Mouse (Mus musculus): ENCODE results near the gene Myrip. TPM values are rescaled to one million over a fixed set of nuclear protein-coding genes. Genes with fewer than 3 reads are reported as not detected.
A peak's percentile ranks its signal among the peaks of the same experiment; 100 is the strongest.

The Myrip gene
- polyA plus RNA-seq, 1 experiment from 2014 or later: 5.4 TPM

DNA sequence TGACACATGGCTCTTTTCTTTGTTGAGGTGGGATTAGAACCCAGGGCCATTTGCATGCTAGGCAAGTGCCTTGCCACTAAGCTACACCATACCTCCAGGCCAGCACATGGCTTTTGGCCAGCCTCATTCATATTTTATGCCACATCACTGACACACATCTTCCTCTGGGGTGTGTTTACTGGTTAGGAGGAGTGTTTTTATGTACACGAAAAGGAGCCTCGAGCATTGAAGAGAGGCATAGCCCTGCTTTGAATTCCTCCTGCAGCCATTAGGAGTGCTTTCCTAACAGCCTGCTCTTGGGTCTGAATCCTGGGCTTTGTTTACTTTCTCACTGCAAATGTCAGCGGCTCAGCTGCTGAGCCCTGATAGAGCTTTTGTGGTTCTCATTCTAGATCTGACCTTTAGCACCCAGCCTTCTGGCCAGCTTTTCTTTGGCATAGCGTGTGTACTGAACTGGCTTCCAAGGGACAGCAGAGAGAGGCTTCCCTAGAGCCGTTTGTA, 44.4 kb downstream of the Myrip start:
- ATAC-seq (ENCODE audit: low FRiP score, low TSS enrichment): no peak
- peak; percentile 55 for DNase-seq
- no peaks in the 10 kb centered on the region for H3K36me3 ChIP-seq (ENCODE audit: control insufficient read depth, insufficient read depth, low read length)
- H3K9ac ChIP-seq (replicated peaks; ENCODE audit: low read length): no peak overlapping the region
- WGBS: 33% methylated on average over 5 of the region's 5 CpGs
- H3K27ac ChIP-seq (replicated peaks; ENCODE audit: low read depth, low read length): peak overlapping the region; percentile 62
- no peaks in the 10 kb centered on the region for H3K27me3 ChIP-seq (ENCODE audit: control insufficient read depth, insufficient read depth, low read length)
- H3K4me3 ChIP-seq (replicated peaks; ENCODE audit: low read depth, low read length): no peak overlapping the region
- H3K4me1 ChIP-seq (ENCODE audit: control insufficient read depth, insufficient read depth, low read length): peaks cover 22% of the 10 kb centered on the region
- H3K9me3 ChIP-seq (ENCODE audit: control insufficient read depth, low read length): no peaks in the 10 kb centered on the region
- no peak overlapping the region for H3K4me2 ChIP-seq (ENCODE audit: low read length)

DNA sequence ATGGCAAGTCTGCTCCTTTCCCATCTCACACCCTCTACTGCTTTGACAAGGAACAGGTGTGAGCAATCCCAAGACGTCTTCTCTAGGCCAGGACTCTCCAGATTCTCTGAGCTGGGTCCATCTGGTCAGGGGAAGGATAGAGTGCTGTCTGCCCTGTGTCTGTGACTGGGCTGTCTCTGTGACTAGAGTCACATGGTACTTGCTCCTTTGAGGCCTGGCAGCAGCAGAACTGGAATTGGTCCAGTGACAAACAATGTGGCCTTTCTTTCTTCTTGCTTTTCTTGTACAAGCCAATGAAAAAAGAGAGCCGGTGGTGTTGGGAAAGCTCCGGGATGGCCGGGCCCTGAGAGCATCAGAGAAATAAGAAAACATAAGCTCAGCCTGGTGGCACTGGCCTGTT, 47.8 kb downstream of the Myrip start:
- no peaks in the 10 kb centered on the region for H3K36me3 ChIP-seq (ENCODE audit: control insufficient read depth, insufficient read depth, low read length)
- no peak overlapping the region for H3K4me3 ChIP-seq (replicated peaks; ENCODE audit: low read depth, low read length)
- no peak overlapping the region for H3K9ac ChIP-seq (replicated peaks; ENCODE audit: low read length)
- peak overlapping the region; percentile 52; the same call in 1 of the 2 replicates for H3K27ac ChIP-seq (replicated peaks; ENCODE audit: low read depth, low read length)
- no peak overlapping the region for H3K4me2 ChIP-seq (ENCODE audit: low read length)
- H3K27me3 ChIP-seq (ENCODE audit: control insufficient read depth, insufficient read depth, low read length): no peaks in the 10 kb centered on the region
- ATAC-seq (ENCODE audit: low FRiP score, low TSS enrichment): peak; percentile 48
- 0 out of 2 replicates have a peak, but pooled peaks cover 9% of the 10 kb centered on the region for H3K4me1 ChIP-seq (ENCODE audit: control insufficient read depth, insufficient read depth, low read length)
- DNase-seq: peak; percentile 68
- 0 out of 2 replicates have a peak, but pooled peaks cover 3% of the 10 kb centered on the region for H3K9me3 ChIP-seq (ENCODE audit: control insufficient read depth, low read length)
- WGBS: 44% methylated on average over 4 of the region's 4 CpGs

- Histone ChIP-seq H3K4me1 (ENCODE audit: control insufficient read depth, insufficient read depth, low read length) (0 out of 2 replicates have a peak, but pooled peaks cover 7% of the 10 kb centered on the region), H3K4me2 (ENCODE audit: low read length) (no peak overlapping the region), H3K4me3 (replicated peaks; ENCODE audit: low read depth, low read length) (no peak overlapping the region), H3K27ac (replicated peaks; ENCODE audit: low read depth, low read length) (0 out of 2 replicates have a peak overlapping the region, but pooled peaks have one; percentile 2), H3K36me3 (ENCODE audit: control insufficient read depth, insufficient read depth, low read length) (no peaks in the 10 kb centered on the region), H3K9me3 (ENCODE audit: control insufficient read depth, low read length) (0 out of 2 replicates have a peak, but pooled peaks cover 3% of the 10 kb centered on the region), H3K27me3 (ENCODE audit: control insufficient read depth, insufficient read depth, low read length) (no peaks in the 10 kb centered on the region), H3K9ac (replicated peaks; ENCODE audit: low read length) (no peak overlapping the region)
- no peak for ATAC-seq (ENCODE audit: low FRiP score, low TSS enrichment)
- WGBS: 73% methylated on average over 6 of the region's 6 CpGs
- no peak for DNase-seq
Observed at GRCm38 (mm10) chr9:120350346-120350745, 49.0 kb downstream of the Myrip start.

GRCm38 (mm10) chr9:120351061-120351460, 49.7 kb downstream of the Myrip start:
- DNase-seq: no peak
- 0 out of 2 replicates have a peak, but pooled peaks cover 7% of the 10 kb centered on the region for H3K4me1 ChIP-seq (ENCODE audit: control insufficient read depth, insufficient read depth, low read length)
- H3K36me3 ChIP-seq (ENCODE audit: control insufficient read depth, insufficient read depth, low read length): no peaks in the 10 kb centered on the region
- no peak overlapping the region for H3K4me2 ChIP-seq (ENCODE audit: low read length)
- 83% methylated on average over 7 of the region's 7 CpGs for WGBS
- H3K27me3 ChIP-seq (ENCODE audit: control insufficient read depth, insufficient read depth, low read length): no peaks in the 10 kb centered on the region
- H3K9me3 ChIP-seq (ENCODE audit: control insufficient read depth, low read length): 0 out of 2 replicates have a peak, but pooled peaks cover 3% of the 10 kb centered on the region
- no peak overlapping the region for H3K9ac ChIP-seq (replicated peaks; ENCODE audit: low read length)
- no peak overlapping the region for H3K27ac ChIP-seq (replicated peaks; ENCODE audit: low read depth, low read length)
- no peak overlapping the region for H3K4me3 ChIP-seq (replicated peaks; ENCODE audit: low read depth, low read length)
- ATAC-seq (ENCODE audit: low FRiP score, low TSS enrichment): no peak

DNA sequence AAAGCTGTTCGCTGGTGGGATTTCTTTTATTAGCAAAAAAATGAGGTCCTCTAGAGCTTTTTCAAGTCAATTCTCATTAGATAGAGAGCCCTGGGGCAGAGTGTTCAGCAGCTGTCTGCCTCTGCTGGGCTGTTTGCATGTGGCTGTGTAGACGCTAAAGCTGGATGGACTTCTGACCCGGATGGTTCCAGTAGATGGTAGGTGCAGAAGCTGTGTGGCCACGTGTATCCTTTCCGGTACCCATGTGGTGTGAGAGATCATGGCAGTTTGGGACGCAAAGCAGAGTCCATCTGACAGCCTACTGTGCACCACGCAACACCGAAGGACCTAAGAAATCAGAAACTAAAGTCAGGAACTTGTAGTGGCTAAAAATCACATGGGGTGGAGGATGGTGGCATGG, 50.2 kb downstream of the Myrip start:
- DNase-seq (no peak), ATAC-seq (ENCODE audit: low FRiP score, low TSS enrichment) (no peak)
- 0 out of 2 replicates have a peak, but pooled peaks cover 7% of the 10 kb centered on the region for H3K4me1 ChIP-seq (ENCODE audit: control insufficient read depth, insufficient read depth, low read length)
- H3K9ac ChIP-seq (replicated peaks; ENCODE audit: low read length): no peak overlapping the region
- no peak overlapping the region for H3K4me3 ChIP-seq (replicated peaks; ENCODE audit: low read depth, low read length)
- H3K36me3 ChIP-seq (ENCODE audit: control insufficient read depth, insufficient read depth, low read length): no peaks in the 10 kb centered on the region
- no peaks in the 10 kb centered on the region for H3K27me3 ChIP-seq (ENCODE audit: control insufficient read depth, insufficient read depth, low read length)
- WGBS: 89% methylated on average over 8 of the region's 8 CpGs
- H3K27ac ChIP-seq (replicated peaks; ENCODE audit: low read depth, low read length): no peak overlapping the region
- no peak overlapping the region for H3K4me2 ChIP-seq (ENCODE audit: low read length)
- H3K9me3 ChIP-seq (ENCODE audit: control insufficient read depth, low read length): 0 out of 2 replicates have a peak, but pooled peaks cover 3% of the 10 kb centered on the region

- 0 out of 2 replicates have a peak, but pooled peaks cover 7% of the 10 kb centered on the region for H3K4me1 ChIP-seq (ENCODE audit: control insufficient read depth, insufficient read depth, low read length)
- DNase-seq: no peak
- H3K27me3 ChIP-seq (ENCODE audit: control insufficient read depth, insufficient read depth, low read length): no peaks in the 10 kb centered on the region
- no peak overlapping the region for H3K27ac ChIP-seq (replicated peaks; ENCODE audit: low read depth, low read length)
- H3K9ac ChIP-seq (replicated peaks; ENCODE audit: low read length): no peak overlapping the region
- 92% methylated on average over 4 of the region's 4 CpGs for WGBS
- H3K9me3 ChIP-seq (ENCODE audit: control insufficient read depth, low read length): 0 out of 2 replicates have a peak, but pooled peaks cover 3% of the 10 kb centered on the region
- H3K4me3 ChIP-seq (replicated peaks; ENCODE audit: low read depth, low read length): no peak overlapping the region
- H3K4me2 ChIP-seq (ENCODE audit: low read length): no peak overlapping the region
- H3K36me3 ChIP-seq (ENCODE audit: control insufficient read depth, insufficient read depth, low read length): no peaks in the 10 kb centered on the region
- no peak for ATAC-seq (ENCODE audit: low FRiP score, low TSS enrichment)
Observed at GRCm38 (mm10) chr9:120353036-120353435, 51.7 kb downstream of the Myrip start.

- Histone ChIP-seq H3K27me3 (ENCODE audit: control insufficient read depth, insufficient read depth, low read length) (no peaks in the 10 kb centered on the region), H3K9me3 (ENCODE audit: control insufficient read depth, low read length) (0 out of 2 replicates have a peak, but pooled peaks cover 3% of the 10 kb centered on the region), H3K9ac (replicated peaks; ENCODE audit: low read length) (no peak overlapping the region), H3K4me1 (ENCODE audit: control insufficient read depth, insufficient read depth, low read length) (0 out of 2 replicates have a peak, but pooled peaks cover 5% of the 10 kb centered on the region), H3K36me3 (ENCODE audit: control insufficient read depth, insufficient read depth, low read length) (no peaks in the 10 kb centered on the region), H3K4me3 (replicated peaks; ENCODE audit: low read depth, low read length) (no peak overlapping the region), H3K27ac (replicated peaks; ENCODE audit: low read depth, low read length) (no peak overlapping the region), H3K4me2 (ENCODE audit: low read length) (no peak overlapping the region)
- 79% methylated on average over 3 of the region's 3 CpGs for WGBS
- ATAC-seq (ENCODE audit: low FRiP score, low TSS enrichment) (no peak), DNase-seq (no peak)
Observed at GRCm38 (mm10) chr9:120353967-120354366, 52.7 kb downstream of the Myrip start.

GRCm38 (mm10) chr9:120354550-120355345, 53.4 kb downstream of the Myrip start:
- DNase-seq: no peak
- no peak overlapping the region for H3K4me2 ChIP-seq (ENCODE audit: low read length)
- no peak overlapping the region for H3K4me3 ChIP-seq (replicated peaks; ENCODE audit: low read depth, low read length)
- no peak overlapping the region for H3K9ac ChIP-seq (replicated peaks; ENCODE audit: low read length)
- WGBS: 86% methylated on average over 12 of the region's 12 CpGs
- no peak overlapping the region for H3K27ac ChIP-seq (replicated peaks; ENCODE audit: low read depth, low read length)
- H3K9me3 ChIP-seq (ENCODE audit: control insufficient read depth, low read length): 0 out of 2 replicates have a peak, but pooled peaks cover 3% of the 10 kb centered on the region
- no peak for ATAC-seq (ENCODE audit: low FRiP score, low TSS enrichment)
- H3K36me3 ChIP-seq (ENCODE audit: control insufficient read depth, insufficient read depth, low read length): no peaks in the 10 kb centered on the region
- no peaks in the 10 kb centered on the region for H3K27me3 ChIP-seq (ENCODE audit: control insufficient read depth, insufficient read depth, low read length)
- no peaks in the 10 kb centered on the region for H3K4me1 ChIP-seq (ENCODE audit: control insufficient read depth, insufficient read depth, low read length)
